Mouse (Mus musculus) adrenal gland, postnatal 4 days (tissue): ENCODE data around the gene Immp2l. TPM values are rescaled to one million over a fixed set of nuclear protein-coding genes. Genes with fewer than 3 reads are reported as not detected.
A peak's percentile ranks its signal among the peaks of the same experiment; 100 is the strongest.

Experiments
- DNase-seq, 2 experiments: peaks; one replicate each; pipeline ENCODE4 v3.0.0; 2021 to 2022; ENCODE audit warnings: low spot score in 2 of 2, mixed read lengths in 2 of 2
- total RNA-seq, 2 experiments: library from RNA; stranded (reverse); gene quantifications; 2 replicates each; pipeline ENCODE4 v1.2.3; 2021

The Immp2l gene
- total RNA-seq, 2 experiments from 2014 or later = 8.6 to 9.8 TPM

DNA sequence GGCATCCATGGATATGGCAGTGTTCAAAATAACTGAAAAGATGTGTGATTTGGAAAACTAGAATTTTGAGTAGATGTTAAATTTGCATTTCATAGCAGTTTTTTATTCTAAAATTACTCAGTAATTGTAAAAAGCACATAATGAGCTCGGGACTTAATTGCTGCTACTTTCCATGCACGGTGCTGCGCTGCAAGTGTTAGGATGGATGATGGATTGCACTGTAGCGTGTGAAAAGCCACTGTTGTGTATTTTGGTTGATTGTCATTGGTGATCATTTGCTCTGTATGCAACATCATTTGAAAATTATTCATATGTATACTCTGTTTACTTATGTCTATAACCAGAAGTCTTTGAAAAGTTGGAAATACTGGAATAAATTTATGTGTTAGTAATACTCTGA is 394.1 kb downstream of the Immp2l start:
- no peak for DNase-seq

DNA sequence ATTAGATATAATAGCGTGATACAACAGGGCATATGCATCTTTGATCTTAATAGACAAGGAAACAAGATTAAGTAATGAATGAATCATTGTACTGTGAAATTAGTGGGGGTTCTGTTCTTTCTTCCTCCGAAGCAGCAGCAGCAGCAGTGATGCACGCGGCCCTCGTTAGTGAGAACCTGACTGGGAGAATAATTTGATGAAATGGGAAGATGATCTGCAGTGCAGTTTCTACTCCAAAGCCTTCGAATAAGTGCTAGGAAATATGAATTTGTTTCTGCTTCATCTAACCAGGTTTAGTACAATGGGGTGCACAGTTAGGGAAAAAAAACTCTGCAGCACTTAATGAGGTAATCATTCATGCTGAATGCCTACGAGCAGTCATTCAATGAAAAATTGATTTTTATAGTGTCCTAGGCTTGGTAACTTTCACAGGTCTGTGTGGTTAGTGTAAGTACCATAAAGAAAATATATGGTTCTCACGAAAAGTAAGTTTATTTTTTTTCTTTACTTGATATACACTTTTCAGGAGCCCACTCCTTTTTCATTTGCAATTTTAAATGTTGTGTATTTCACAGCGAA is 401.3 kb downstream of the Immp2l start:
- no peak for DNase-seq

DNA sequence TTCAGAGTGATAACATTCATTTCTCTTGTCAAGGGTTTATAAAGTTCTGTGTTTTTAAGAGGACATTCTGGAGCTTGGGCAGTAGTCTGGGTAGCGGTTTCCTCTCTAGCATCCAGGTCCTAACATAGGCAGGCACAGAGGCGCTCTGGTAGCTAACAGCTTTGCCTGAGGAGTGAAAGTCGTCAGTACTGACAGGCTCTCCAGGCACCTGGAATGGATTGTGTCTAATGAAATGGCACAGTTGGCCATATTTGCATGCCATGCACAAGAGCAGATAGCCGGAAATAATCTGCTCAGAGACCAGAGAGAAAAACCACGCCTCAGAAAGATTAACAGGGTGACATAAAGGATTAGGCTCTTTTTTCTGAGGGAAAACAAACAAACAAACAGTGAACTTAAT is 403.6 kb downstream of the Immp2l start:
- no peak for DNase-seq

DNA sequence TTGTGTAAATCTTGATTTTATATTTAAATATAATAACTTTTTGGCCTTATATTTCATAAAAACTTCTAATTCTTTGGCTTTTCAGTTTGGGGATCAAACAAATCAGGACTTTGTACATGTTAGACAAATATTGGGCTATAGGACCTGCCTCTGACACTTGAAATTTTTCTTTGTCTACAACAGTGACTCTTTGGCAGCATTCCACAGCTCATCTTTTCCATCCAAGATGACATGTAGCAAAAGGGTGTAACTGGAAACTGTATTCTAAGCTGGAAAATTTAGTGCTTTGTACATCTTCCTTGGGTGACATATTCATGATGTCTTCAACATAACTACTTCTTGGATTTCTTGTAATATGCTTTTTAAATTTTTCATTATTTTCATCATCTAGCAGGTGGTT is 404.9 kb downstream of the Immp2l start:
- no peak for DNase-seq

DNA sequence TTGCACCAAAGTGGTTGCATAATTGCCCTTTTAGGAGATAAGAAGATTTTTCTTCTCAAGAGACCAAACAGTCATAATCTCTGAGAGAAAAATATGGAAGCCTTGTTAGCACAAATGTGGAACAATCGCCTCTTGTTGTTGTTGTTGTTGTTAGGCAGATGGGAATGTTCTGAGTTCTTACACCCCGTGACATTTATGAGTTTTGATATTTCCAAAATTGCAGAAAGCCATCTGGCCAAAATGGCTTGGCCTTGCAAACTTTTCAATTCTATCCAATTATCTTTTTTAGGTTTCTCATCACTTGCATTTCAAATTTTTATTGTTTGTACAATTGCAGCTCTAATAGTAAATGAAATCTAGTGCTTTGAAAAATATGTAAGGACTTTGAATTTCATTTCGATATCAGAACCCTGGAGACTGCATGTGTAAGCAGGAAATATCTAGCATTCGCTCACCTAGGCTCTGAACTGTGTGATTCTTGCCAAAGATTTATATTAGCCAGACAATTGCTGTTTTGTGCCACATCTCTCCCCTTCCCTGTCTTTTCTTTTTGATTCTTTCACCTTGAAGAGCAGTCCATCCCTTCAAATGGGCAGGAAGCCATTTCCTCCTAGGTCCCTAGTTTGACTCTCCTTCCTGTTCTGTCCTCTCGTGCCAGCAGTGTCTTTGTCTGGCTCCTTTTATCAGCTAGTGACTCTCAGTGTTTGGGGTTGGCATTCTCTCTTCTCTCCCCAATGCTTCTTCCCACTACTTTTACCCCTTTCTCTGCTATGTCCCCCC is 412.5 kb downstream of the Immp2l start:
- no peak for DNase-seq

DNA sequence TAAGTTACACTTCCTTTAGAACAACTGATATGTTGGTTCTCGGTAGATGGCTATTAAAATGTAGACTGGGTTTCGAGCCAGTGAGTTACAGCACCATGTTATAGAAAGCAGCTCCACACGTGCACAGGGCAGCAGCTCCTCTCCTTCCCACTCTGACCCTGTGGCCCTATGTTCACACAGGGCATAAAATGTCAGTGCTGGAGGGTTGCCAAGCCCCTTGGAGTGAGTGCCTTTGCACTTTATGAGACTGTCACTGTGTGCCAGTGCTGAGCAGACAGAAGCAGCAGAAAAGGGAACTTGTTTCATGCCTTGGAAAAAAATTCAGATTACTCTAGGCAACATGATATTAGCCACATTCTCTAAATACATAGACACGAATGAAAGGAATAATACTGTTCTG is 414.6 kb downstream of the Immp2l start:
- peak in 1 of 2 experiments; percentile 19 for DNase-seq

DNA sequence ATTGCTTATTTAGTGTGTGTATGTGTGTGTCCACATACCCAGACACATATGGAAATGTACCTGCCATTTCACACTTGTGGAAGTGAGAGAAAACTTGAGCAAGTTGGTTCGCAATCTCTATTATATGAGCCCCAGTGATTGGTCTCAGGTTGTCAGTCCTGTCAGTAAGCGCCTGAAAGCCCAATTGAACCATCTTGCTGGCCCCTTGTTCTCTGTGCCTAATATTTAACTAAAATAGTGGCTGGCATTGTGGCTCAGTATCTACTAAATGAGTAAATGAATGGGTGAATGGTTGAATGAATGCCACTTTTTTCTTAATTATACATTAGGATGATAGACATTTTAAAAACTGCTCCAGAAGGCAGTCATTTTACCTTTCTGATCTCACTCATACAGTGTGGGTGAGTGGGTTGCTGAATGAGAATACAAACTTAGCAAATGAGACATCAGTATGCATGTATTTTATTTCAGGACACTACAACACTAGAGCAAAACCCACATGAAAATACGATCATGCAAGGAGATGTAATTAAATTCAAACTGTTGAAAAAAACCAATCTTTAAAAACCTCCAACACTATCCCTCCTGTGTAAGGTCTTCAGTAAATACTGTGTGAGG is 444.6 kb downstream of the Immp2l start:
- DNase-seq = no peak

DNA sequence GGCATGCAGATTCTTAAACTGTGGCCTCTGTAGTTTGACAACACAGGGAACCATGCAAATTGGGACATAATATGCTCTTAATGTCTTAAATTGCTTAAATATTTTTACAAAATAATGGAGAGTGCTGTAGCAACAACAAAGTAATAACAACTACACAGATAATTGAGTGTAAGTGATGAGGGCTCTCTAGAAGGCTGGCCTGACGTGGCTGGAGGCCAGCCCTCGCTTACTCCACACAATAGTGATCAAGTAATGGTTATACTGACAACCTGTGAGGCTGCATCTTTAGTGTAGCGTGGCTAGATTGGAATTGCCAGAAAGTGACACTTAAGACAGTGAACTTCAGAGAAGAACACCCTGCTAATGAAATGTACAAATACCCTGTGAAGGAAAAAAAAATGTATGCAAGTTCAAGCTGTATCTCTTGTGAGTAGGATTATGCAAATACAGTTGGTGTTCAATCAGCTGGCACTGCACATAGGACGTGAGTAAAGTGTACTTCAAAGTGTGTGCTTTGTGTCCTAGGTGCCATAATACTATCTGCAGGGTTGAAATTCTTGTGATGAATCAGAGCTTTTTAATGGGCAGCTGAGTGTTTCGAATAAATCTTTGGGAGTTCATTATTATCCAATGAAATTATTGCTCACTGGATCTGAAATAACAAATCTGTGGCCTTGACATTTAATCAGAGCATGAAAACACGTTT is 445.4 kb downstream of the Immp2l start:
- no peak for DNase-seq

DNA sequence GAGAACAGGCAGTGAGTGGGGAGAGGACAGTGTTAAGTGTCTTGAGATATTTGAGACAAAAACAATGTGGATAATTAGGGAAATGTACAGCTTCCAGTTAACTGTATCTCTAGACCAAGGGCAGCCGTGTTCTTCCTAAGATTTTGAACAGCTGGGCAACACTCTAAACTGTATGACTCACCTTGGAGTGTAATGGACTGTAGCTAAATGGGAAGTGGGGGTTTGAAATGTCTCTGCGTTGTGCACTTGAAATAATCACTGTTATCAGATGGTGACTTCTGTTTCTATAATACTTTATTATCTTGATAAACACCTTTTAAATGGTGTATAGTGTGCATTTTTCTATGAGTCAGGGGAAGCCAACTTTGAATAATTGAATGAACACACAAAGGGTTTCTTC is 457.6 kb downstream of the Immp2l start:
- DNase-seq = no peak

DNA sequence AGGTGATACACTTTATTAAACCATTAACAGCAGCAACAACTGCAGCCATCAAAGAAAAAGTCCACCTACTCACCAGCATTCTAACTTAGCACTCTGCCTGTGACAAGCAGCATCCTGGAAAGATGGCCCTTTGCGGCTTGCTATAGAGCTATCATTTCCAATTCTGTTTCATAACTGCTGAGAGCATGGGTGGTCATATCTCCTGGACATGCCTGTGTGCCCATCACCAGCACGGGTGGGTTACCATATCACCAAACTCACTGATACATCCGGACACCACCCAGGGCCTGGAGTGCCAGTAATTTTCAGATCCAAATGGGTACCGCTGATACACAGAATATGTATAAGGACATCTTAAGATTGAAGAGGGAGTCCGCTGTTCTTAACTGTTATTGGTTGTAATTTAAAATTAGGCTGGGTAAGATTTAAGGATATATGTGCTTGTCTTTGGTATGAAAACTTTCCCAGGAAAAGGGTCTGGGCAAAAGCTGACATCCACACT is 459.3 kb downstream of the Immp2l start:
- DNase-seq = no peak

DNA sequence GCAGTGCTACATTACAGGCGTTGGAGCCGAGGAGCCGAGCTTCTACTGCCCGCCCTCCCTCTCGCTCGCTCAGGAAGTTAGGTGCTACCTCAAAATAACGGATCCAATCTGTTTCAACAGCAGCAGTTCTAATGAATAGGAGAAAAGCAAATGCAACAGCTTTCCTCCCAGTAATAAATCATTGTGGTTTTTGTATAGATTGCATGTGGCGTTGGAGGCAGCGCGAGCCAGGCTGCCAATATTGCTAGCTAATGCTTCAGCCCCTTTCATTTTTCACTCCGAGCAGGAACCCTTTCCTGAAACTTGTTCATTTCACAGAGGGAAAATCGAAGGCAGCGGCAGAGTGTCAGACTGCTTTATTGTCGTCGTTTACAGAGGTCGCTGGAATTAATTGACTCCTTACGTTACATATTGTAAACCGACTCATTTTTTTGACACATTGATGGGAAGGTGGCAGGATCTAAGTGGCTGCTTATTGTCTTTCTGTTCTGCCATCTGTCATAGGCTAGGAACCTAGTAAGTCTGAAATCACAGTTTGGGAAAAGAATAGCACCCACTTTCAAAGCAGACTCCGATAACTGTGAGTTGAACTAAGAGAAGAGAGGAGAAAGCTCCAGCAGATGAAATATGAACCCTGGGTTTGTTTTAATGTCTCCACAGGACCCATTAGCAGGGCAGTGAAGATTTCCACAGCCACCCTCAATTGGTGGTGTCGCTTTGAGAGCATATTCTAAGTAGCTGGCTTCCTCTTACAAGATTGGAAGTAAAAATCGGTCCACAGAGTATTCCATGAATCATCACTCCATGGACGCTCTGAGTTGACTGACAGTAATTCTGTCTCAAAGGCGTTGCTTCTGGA is 459.9 kb downstream of the Immp2l start:
- no peak for DNase-seq

DNA sequence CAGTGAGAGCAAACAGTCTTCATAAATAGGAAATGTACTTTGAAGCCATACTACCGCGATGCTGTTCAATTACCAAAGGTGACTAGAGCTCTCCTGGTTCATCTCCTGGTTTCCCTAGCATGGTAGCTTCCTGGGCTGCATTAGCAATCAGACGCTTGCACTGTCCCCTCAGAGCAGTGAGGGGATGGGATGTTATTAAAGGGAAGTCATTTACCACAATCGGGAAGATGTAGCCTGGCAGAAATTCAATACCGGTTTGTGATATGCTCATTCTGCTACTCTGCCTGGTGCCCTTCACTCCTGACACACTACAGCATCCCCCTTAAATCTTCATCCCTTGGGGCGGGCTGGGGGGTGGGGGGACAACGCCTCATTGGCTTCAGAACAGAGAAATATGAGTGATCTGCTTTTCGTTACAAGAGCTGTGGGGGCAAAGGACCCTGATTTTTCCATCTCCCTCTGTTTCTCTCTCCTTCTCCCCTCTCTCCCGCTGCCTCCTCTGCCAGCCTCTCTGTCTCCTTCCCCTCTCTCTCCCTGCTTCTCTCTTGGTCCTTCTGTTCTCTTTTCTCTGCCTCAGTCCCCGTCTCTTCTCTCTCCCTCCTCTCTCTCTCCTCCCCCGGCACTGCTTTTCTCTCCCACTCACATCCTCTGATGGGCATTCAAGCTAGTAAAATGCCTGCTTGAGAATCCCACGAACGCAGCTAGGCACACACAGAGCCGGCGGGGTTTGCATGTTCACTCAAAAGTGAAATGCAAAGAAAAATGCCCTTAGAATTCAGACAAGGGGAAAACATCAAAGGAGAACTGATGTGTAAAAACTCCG is 461.0 kb downstream of the Immp2l start:
- no peak for DNase-seq

DNA sequence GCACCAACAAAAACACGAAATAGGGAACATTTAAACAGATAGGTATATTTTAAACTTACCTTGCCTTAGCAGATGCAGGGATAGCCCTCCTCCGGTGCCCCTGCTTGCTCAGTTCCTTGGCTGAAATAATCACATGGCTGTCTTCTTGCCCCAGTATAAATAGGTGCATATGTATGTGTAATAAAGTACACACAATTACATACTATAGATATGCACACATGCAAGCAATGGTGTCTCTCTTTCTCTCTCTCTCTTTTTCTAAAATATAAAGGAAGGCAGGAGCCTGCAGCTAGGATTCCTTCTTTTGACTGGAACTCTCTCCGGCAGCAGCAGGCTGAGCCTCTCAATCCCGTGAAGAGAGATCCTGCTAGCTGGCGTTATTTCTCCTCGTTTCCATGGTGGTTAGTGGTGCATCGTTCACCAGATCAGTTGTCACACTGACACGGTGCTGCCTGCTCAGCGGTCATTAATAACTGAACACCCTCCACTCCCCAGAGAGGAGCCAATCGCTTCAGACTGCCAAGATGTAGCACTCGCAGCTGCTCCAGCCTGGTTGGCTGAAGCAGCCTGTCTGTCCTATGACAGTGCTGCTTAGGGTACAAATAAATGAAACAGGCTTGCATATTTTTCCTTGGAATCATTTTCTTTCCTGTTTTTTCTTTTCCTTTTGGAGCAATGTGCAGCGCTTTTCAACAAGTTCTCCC is 461.8 kb downstream of the Immp2l start:
- peak in 1 of 2 experiments; percentile 24 for DNase-seq

DNA sequence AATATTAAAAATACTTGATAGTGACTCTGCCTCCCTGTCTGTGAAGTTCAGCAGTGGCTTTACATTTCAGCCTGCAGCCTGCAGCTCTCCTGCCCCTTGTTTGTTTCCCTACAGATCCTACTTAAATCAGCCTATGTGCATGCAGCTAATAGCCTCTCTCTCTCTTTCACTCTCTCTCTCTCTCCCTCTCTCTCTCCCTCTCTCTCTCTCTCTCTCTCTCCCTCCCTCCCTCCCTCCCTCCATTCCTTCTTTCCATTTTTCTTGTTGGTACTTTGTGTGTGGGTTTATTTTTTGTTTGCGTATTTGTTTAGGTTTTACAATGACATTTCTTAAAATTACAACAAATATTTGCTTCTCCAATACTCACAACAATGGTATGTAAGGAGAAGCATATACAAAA is 462.4 kb downstream of the Immp2l start, which contains the start of gene Lrrn3:
Lrrn3 (minus strand) TSS at position 101 of the 400 bp plus-strand sequence.
- DNase-seq = no peak

DNA sequence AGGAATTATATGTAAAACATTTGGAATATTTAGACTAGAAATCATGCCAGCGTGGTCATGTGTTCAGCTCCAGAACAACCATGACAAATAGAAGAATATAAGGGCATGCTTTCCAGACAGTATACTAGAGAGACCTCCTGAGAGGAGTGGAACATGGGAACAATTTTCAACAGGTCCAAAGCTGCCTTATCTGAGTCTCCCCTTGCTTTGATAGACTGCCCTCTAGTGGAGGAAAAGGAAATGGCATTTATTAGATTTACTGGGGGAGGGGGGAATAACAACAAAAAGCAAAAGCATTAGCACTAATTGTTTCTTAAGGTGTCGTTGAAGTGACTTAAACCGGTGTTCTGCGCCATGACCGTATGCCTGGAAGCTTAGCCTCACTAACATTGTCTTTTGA is 463.1 kb downstream of the Immp2l start:
- no peak for DNase-seq

DNA sequence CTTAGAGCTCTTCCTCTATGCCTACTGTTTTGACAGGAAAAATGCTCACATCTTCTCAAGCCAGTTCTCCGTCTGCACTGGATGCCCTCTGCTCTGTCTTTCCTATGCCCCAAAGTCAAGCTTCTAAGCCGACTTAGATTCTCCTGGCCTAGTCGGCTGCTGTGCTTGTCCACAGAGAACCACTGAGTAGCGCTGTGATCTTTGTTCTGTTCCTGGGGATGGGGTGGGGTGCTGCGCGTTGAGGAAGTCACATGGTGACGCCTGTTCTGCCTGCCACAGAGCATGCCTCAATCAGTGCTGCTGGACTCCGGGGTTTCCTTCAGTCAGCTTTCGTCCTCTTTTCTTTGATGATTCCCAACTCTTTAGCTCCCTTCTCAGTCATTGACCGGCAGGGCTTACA is 470.7 kb downstream of the Immp2l start:
- DNase-seq = no peak

DNA sequence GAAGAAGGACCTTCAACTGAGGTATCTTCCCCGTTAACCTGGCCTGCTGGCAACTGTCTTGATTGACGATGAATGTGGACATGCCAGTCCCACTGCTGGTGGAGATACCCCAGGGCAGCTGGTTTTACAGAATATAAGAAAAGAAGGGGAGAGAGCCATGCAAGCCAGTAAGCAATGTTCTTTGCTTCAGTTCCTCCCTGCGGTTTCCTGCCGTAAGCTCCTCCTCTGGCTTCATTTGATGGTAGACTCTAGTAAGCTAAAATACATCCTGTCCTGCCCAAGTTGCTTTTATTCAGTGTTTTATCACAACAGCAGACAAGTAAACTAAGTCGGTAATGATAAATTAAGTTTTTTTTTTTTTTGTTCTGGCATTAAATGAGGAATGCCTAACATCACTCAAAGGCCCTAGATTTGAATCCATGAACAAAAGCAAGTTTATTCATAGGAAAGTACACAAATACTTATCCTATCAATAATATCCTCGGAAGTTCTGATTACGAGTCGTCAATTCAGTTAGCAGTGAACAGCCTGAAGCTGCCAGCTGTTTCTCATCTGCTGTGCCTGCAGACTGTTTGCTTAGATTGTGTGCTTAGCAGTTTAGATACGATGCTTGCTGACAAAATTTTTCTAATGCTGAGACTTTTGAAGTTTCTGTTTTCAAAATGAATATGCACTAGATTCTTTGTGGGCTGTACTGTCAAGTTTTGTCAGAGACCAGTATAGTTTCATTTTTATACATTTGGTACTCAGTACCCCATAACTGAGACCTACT is 476.3 kb downstream of the Immp2l start:
- no peak for DNase-seq

DNA sequence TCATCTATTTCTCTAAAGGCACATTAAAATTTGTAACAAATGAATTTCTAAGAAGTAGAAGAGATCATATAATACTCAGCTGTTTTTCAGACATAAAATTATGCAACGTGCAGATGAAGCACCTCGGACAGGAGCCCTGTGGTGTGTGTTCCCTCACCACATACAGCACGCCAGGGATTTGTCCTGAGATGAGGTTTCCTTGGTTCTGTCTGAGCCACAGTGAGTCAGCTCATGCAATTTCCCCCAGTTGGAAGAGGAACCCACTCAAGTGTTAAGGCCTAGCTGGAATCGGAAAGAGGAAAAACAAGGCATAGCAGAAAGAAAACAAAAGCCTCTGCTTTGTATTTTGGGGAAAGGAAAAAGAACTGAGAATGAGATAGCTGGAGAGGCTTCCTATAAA is 484.7 kb downstream of the Immp2l start:
- DNase-seq = no peak
